Mouse (Mus musculus): Measurements from ENCODE around the gene Lrrc14b. TPM values are rescaled to one million over a fixed set of nuclear protein-coding genes. Genes with fewer than 3 reads are reported as not detected.

Gene Lrrc14b
- total RNA-seq (2021) = not detected
- long read RNA-seq = 0 reads

DNA sequence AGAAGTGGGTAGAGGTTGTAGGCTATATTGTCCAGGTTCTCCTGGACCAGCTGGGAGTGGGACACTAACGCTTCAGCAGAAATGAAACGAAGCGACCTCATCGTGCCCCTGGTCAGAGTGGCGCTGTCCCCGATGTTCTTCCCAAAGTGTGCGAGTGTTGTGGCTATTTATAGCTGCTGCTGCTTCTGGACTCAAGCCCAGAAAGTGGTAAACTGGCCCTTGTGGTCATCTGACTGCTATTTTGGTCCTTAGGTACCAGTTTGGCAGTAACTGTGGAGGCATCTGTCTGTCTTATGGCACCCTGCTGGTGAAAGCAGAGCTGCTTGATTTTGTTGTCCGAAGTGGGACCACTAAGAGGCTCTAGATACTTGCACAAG, at the start of gene Lrrc14b:
TSS of gene Lrrc14b (minus strand) at position 147 of the 377 bp plus-strand sequence.
- DNase-seq (ENCODE audit: low spot score in 2 of 2) = no peak

DNA sequence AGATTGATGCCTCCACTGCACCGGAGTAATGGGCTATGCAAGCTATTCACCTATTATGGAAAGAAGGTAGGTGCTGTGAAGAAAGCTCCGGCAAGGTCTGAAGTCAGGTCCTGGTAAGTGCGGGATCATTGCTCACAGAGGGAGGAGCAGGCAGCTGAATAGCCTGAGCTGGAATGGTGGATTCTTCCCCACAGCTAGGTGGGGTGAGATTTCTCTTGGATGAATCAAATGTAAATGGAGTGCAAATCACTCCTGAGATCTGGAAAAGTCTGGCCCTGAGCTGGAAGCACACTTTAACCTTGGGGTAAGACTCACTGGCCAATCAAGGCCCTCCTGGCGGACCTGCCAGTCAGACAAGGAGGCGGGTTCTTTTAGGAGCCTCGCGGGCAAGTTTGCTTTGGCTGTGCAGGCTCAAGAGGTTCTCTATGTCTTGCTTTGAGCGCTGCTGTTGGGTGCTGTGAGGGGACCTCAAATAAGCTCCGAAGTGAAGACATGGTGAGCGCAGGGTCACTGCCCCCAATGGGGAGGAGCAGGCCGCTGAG, 35.6 kb upstream of the Lrrc14b start, which contains the start of gene Ftl1-ps1:
TSS of gene Ftl1-ps1 (plus strand) at position 397 of the 542 bp plus-strand sequence.
- no peak for DNase-seq (ENCODE audit: low spot score in 2 of 2)

DNA sequence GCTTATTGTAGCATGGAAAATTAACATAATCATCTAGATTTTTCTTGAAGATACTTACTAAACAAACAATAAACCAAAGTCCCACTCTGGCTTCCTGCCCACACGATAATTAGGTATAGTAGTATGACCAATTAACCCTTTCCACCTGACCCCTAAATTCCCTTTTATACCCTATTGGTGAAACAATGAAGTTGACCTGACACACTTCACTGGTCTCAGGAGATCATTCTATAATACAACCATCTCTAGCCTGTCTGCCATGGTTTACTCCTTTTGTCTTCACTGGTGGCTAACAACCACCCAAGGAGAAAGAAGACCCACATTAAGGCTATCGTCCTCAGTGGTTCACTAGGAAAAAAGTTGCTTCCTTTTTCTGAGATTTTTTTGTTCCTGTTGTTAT, 27.4 kb upstream of the Lrrc14b start:
- DNase-seq (ENCODE audit: low spot score in 2 of 2) = no peak

DNA sequence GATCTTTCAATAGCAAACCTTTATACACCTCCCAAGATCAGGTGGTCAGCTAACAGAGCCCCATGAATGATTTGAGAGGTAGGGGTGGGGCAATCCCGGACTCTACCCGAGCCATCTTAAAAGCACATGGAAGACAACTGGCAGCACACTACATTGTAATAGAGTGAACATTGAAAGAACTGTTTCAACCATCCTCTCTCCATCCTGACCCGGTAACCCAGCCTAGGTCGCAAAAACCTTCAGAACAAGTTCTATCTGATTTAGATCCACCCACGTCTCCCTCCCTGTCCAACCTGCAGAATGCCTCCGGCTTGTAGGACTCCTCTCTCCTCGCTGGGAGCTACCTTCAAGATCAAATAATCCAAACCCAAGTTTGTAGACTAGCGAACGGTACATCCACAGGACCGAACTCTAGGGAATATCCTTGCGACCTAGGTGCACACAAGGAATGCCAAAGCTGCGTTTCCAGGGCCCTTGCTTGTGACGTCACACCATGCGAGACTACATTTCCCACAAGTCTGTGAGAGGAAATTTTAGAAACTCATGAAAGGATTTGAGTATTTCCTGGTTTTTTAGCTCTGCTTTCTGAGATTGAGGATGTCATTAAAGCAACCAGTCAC, 26.7 kb upstream of the Lrrc14b start, which contains the start of gene Zfp72:
TSS of gene Zfp72 (minus strand) at position 466 of the 620 bp plus-strand sequence.
- peak; percentile 70 to 90 for DNase-seq (ENCODE audit: low spot score in 2 of 2)

DNA sequence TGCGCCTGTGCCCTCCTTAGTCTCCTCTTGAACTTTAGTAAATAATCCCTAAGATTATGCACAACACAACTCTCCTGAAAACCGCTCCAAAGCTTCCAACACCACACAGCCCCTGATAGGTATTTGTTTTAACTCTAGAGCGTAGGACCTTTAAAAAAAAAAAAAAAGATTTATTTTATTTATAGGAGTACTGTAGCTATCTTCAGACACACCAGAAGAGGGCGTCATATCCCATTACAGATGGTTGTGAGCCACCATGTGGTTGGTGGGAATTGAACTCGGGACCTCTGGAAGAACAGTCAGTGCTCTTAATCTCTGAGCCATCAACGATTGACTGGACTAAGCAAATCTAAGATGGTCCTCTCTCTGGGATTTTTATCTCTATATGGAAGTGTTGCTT, 25.9 kb upstream of the Lrrc14b start:
- no peak for DNase-seq (ENCODE audit: low spot score in 2 of 2)

DNA sequence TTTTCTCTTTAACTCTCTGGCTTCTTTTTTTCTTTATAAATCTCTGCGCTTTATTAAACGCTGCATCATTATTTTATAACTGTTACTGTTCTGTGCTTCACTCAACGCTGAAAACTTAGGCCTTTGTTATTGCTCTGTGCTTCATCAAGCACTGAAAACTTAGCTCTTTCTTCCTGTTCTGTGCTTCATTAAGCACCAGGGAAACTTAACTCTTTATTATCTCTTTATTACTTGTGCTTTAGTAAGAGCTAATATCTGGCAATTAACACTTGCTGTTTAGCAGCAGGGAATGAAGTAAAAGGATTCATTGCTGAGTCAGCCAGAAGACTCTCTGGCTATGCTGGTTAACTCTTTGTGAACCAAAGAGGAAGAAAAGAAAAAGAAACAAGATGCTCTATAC, 18.5 kb upstream of the Lrrc14b start:
- no peak for DNase-seq (ENCODE audit: low spot score in 2 of 2)

DNA sequence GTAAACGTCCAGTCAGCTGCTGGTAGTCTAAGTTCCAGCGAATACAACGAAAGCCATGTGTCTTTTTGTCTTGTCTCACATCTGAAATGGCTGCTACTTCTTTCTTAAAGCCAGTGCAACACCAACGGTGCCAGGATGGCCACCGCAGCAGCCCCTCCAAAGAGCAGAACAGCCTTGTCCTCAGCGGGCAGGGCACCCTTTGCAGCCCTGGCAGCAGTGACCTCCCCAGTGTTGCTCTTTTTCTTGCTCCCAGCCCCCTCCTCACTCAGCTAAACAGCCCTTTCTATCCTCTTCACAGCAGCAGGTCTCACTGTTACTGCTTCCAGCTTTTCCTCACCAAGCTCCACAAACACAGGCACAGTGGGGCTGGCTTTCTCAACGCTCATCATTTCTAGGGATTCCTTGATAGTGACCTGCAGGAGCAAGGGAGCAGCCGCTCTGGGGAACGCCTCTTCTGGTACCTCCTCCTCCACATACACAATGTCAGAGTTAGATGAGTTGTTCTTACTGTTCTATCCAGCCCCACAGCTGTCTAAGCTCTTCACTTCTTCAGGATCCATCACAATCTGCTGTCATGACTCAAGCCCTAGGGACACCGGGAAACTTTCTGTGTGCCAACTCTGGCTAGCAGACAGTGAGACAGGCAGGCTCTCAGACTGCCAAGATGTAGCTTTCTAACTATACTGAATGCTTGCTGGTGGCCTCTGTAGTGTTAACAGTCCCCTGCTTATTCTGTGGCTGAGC, 17.9 kb upstream of the Lrrc14b start:
- peak in 1 of 2 experiments; percentile 36 for DNase-seq (ENCODE audit: low spot score in 2 of 2)

DNA sequence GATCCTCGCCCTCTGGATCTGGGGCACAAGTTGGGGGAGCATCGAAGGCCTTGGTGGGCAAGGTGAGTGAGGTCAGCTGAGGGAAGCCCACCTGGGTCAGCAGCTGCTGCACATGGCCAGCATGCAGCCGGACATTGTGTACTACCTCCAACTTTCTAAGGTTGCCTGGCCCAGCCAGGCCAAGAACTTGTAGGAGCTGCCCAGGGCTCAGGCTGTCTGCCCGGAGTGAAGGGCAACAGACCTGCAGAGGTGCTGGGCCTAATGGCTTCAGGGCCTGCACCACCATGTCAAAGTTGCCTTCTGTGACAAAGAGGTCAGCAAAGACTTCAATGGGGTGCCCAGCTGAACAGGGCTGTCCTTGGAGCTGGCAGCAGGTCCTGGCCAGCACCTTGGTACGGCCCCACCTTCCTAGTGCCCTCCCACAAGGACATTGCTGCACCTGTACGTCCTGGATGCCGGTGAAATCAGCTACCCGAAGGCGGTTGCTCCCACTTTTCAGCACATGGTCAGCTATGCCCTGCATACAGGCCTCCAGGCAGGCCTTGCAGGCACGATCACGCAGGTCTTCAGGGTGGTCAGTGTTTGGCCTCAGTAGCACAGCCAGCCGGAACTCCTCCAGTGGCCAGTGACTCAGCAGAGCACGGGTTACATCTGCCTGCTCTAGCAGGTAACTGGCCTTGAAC, 488 bp downstream of the Lrrc14b start:
- DNase-seq (ENCODE audit: low spot score in 2 of 2) = no peak

DNA sequence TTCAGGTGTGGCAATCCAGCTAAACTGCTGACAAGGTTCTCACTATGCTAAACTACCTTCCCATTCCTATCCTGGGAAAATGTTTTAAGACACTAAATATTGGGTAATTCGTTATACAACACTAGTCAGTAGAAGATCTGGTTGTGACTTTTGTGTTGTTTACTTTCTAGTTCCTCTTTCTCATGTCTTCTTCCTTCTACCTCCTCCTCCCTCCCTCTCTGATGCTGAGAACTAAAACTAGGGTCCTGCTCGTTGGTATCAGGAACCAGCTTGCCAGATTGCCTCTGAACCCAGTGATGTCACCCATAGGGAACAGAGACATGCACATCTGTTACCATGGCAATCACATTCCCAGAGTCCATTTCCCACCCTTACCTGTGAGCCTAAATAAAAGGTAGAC, 1.6 kb downstream of the Lrrc14b start:
- no peak for DNase-seq (ENCODE audit: low spot score in 2 of 2)

DNA sequence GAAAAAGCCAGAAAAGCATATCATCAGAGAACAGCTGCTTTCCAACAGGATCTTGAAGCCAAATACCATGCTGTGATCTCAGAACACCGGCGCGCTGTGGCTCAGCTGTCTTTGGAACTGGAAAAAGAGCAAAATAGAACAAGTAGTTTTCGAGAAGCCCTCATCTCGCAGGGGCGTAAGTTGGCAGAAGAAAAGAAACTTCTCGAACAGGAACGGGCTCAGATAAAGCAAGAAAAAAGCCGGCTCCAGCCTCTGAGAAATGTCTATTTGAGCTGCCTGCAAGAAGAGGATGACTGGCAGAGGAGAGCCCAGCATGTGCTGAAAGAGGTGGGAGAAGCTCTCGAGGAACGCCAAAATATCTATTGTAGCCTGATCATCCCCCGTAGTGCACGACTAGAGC, 7.3 kb downstream of the Lrrc14b start:
- peak in 1 of 2 experiments; percentile 47 for DNase-seq (ENCODE audit: low spot score in 2 of 2)

DNA sequence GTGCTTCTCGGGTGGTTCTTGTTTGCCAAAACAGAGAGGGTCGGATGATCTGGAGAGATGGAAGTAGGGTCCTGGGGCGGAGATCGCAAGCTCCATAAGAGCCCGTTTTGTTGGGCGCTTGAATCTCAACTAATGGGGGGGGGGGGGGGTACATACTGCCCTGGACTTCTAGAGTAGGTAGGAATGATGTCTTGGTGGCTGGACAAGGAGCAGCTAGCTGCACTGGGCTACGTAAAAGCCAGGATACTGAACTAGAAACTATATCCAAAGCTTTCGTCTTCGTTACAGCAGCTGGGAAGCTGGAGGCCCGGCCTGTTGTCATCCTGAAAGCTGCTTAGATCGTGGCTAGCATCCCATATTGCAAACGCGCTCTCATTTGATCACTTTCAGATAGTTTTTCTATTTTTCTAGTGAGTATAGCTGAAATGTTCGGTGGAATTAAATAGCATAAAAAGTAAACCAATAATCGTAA, 13.3 kb downstream of the Lrrc14b start:
- no peak for DNase-seq (ENCODE audit: low spot score in 2 of 2)

DNA sequence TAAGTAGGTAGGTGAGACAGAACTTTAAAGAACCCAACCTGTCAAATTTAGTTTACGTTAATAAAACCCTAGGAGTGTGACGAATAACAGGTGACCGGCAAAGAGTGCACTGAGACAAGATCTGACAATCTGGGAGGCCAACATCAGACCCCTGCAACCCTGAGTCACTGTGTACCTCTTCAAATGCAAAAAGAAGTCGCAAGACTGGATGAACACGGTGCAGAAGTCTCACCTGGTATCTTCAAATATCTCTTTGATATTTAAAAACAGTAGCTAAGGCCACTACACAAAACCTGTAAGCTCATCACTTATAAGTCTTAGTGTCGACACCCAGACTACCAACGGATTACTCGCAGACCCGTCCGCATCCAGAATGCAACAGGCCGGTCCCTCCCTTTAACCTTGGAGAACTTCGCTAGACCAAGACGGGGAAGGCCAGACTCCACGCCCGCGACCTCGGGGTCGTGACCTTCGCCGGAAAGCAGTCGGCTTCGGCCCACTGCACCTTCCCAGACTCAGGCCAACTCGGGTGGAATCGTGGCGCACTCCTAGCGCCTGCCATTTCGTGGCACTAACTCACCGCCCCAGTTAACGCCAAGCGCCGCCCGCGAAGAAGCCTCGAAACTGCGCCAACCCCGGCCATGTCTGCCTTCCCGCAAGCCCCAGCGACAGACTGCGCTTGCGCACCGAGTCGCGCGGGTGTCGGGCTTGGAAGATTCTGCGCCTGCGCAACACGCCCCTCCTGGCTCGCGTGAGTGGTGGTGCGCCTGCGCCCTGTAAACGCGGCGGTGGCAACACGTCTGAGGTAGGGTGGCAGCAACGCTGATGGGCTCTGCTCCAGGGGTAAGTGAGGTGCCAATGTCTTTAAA, 14.0 kb downstream of the Lrrc14b start, which contains the start of the genes Sdha and Ccdc127:
TSS of gene Sdha (minus strand) at position 715 of the 869 bp plus-strand sequence.
TSS of gene Ccdc127 (plus strand) at position 744 of the 869 bp plus-strand sequence.
- peak; percentile 94 to 97 for DNase-seq (ENCODE audit: low spot score in 2 of 2)

DNA sequence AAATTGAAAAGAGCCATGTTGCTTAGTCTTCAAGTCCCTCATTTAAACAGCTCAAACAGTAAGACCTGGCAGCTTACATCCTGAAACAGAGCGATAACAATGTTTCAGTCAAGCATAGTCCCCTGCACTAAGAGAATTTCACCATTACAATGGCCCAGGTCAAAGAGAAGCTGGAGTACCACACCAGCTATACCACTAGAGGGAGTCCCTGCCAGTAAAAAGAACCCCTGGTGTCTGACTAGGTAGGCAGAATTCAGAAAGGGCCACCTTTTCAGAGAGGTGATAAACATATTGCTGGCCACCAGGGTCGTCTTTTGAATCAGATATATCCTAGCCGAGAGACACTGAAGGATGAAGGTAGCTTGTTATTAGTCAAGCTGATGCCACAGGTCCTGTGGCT, 22.8 kb downstream of the Lrrc14b start:
- peak in 1 of 2 experiments; percentile 38 for DNase-seq (ENCODE audit: low spot score in 2 of 2)

DNA sequence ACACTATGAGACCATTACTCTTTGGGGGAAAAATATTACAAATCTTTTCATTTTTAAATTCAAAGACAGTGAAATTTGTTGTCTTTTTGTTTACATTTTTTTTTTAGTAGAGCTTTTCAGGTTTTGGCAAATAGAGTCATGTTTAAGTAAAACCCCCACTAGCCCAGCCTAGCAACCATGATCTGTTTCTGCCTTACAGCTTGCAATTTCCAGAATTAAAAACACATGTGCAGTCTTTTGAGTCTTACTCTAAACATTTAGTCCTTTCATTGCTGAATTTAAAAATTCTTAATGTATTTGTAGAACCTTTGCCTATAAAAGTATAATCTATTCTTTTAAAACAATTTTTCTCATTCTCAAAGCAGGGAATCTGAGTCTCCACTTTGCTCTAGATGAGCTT, 34.5 kb downstream of the Lrrc14b start:
- DNase-seq (ENCODE audit: low spot score in 2 of 2) = no peak

DNA sequence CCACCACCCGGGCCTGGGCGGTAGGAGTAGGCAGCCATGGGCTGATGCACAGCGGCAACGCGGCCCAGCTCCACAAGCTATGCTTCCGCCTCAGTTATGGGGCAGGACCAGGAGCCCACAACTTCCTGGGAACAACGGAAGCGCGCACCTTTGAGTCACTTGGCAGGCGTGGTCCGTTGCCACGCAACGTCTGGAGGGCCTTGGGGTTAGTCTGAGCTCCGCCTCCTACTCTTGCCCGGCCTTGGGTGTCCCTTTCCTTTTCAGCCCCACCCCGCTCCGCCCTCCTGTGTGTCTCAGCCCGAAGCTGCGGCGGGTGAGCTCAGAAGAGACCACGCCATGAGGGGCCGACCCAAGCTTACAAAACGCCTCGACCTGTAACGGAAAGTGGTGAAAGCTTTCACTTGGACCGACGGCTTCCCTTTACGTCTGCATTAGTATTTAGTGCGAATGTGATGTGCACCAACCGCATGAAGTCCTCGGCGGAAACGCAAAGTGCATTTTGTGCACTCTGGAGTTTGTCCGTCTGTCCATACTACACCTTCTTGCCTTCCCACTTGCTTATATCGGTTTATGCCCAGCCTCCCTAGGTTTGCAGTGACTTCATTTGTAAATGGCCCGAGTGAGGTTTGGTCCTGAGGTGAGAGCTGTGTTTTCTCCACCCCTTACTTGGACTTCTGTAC, 46.5 kb downstream of the Lrrc14b start, which contains the start of gene Pdcd6:
TSS of gene Pdcd6 (minus strand) at position 411 of the 680 bp plus-strand sequence.
- peak; percentile 89 to 93 for DNase-seq (ENCODE audit: low spot score in 2 of 2)

DNA sequence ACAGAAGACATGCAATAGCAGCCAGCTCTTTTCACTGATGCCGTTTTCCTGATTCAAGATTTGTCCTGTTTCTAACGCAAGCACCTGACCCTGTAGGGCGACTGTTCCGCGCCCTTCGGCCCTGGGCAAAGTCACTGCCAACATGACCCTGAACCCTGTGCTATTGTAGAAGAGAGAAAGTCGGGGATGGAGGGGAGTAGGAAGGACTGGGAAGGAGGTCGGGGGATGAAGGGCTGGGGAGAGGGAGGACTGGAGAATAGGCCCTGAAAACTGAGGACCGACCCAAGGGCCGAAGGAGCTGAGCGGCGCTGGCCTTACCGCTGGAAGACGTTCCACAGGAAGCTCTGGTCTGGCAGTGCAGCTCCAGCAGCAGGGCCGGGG, 47.0 kb downstream of the Lrrc14b start:
- DNase-seq (ENCODE audit: low spot score in 2 of 2) = no peak

DNA sequence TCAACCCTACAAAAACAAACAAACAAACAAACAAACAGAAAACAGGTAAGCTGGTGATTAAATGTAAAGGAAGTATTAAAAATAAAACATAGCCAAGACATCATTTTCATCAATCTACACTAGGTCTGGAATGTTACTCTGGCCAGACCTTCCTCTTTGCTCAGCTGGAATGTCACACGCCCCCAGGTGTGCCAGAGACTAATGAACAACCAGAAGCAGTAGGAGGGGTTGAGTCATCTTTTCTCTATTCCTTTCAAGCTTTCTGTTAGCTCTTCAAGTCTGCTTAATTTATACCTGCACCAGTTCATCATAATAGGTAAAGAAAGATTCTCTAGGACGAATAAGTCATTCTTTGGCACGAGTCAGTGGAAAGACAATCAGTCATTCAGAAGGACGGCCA, 47.4 kb downstream of the Lrrc14b start:
- no peak for DNase-seq (ENCODE audit: low spot score in 2 of 2)

DNA sequence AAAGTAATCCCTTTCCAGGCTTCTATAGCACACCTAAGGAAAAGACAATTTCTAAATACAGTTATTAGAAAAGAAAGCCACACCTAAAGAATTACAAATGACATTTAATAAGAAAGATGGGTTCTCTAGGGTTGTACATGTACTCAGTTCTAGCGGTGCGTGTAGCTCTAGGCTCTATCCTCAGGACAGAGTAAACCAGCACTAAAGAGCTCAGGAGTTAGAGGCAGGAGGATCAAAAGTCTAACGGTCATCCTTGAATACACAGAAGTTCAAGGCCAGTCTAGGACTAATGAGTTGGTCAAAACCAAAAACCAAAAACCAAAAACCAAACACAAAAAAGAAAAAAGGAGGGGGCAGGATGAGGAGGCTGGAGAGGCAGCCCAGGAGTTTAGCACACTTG, 49.2 kb downstream of the Lrrc14b start:
- DNase-seq (ENCODE audit: low spot score in 2 of 2) = no peak
